Mouse (Mus musculus): ENCODE data around the gene Lix1.

- TF ChIP-seq CTCF (IDR thresholded peaks at IDR 0.05; ENCODE audit: low read depth, low read length) (no peak), POLR2A (IDR thresholded peaks at IDR 0.05; ENCODE audit: borderline replicate concordance, low read depth, low read length) (no peak)
Measured at GRCm38 (mm10) chr17:17492116-17492515, 89.6 kb downstream of the Lix1 start.
